Mouse (Mus musculus) gastrocnemius, postnatal 25 days (tissue): ENCODE data around the gene Tgfb1. TPM values are rescaled to one million over a fixed set of nuclear protein-coding genes. Genes with fewer than 3 reads are reported as not detected.

ENCODE experiments used
- DNase-seq: peaks from one replicate; pipeline ENCODE4 v3.0.0; 2022
- total RNA-seq, 2 experiments: library from RNA; stranded (reverse); gene quantifications; 1 replicate in 1 of 2; 2 replicates in 1 of 2; pipeline ENCODE4 v1.2.3; 2021

The Tgfb1 gene
- total RNA-seq, 2 experiments from 2014 or later: 6.3 to 7.2 TPM

GRCm38 (mm10) chr7:25675405-25675804 lies 11.4 kb upstream of the Tgfb1 start:
- no peak for DNase-seq

- peak; percentile 59 for DNase-seq
These were observed 10.6 kb upstream of the Tgfb1 start for GRCm38 (mm10) chr7:25676085-25676781.

GRCm38 (mm10) chr7:25677013-25677412 lies 9.8 kb upstream of the Tgfb1 start:
- DNase-seq: no peak

- DNase-seq: no peak
These were observed 6.8 kb upstream of the Tgfb1 start for GRCm38 (mm10) chr7:25679971-25680370.

GRCm38 (mm10) chr7:25680514-25681258 lies 6.1 kb upstream of the Tgfb1 start, which contains the start of gene B9d2:
Gene B9d2, plus strand, starts transcription at chr7:25680780.
- DNase-seq: peak; percentile 93

- DNase-seq: no peak
These were observed 5.2 kb upstream of the Tgfb1 start for GRCm38 (mm10) chr7:25681341-25682231.

GRCm38 (mm10) chr7:25683474-25684180 lies 3.2 kb upstream of the Tgfb1 start:
- no peak for DNase-seq

- no peak for DNase-seq
These were observed 2.1 kb upstream of the Tgfb1 start for GRCm38 (mm10) chr7:25684659-25685058.

- no peak for DNase-seq
These were observed 804 bp upstream of the Tgfb1 start for GRCm38 (mm10) chr7:25685926-25686470.

- no peak for DNase-seq
These were observed 1.1 kb downstream of the Tgfb1 start for GRCm38 (mm10) chr7:25687811-25688401.

- peak; percentile 79 for DNase-seq
These were observed 2.2 kb downstream of the Tgfb1 start for GRCm38 (mm10) chr7:25688810-25689586.

GRCm38 (mm10) chr7:25689603-25690021 lies 2.8 kb downstream of the Tgfb1 start:
- DNase-seq: no peak

- DNase-seq: no peak
These were observed 3.2 kb downstream of the Tgfb1 start for GRCm38 (mm10) chr7:25690051-25690450.

GRCm38 (mm10) chr7:25694104-25694503 lies 7.3 kb downstream of the Tgfb1 start:
- DNase-seq: no peak

GRCm38 (mm10) chr7:25699851-25700250 lies 13.0 kb downstream of the Tgfb1 start:
- DNase-seq: no peak

GRCm38 (mm10) chr7:25700732-25701131 lies 13.9 kb downstream of the Tgfb1 start:
- DNase-seq: no peak

- DNase-seq: no peak
These were observed 15.5 kb downstream of the Tgfb1 start for GRCm38 (mm10) chr7:25702350-25702749.

- no peak for DNase-seq
These were observed 17.1 kb downstream of the Tgfb1 start for GRCm38 (mm10) chr7:25703793-25704494.

- DNase-seq: no peak
These were observed 18.0 kb downstream of the Tgfb1 start for GRCm38 (mm10) chr7:25704716-25705364.
